Mouse (Mus musculus) yolk sac, embryonic 10.5 days (tissue): Measurements from ENCODE around the gene Lingo3.

ENCODE experiments used
- DNase-seq: peaks from one replicate; pipeline ENCODE4 v3.0.0-alpha.2; 2017; ENCODE audit warnings: low spot score

Lingo3 gene

GRCm38 (mm10) chr10:80798150-80799006 is 45.5 kb downstream of the Lingo3 start, which contains the start of the genes Sf3a2 and Plekhj1:
Gene Sf3a2, plus strand, starts transcription at chr10:80798198.
Gene Plekhj1, minus strand, starts transcription at chr10:80798626.
- peak; percentile 95 for DNase-seq

GRCm38 (mm10) chr10:80797186-80798149 is 46.4 kb downstream of the Lingo3 start:
- DNase-seq: no peak

GRCm38 (mm10) chr10:80796307-80796848 is 47.5 kb downstream of the Lingo3 start:
- no peak for DNase-seq

GRCm38 (mm10) chr10:80794750-80795149 is 49.1 kb downstream of the Lingo3 start:
- no peak for DNase-seq

DNA sequence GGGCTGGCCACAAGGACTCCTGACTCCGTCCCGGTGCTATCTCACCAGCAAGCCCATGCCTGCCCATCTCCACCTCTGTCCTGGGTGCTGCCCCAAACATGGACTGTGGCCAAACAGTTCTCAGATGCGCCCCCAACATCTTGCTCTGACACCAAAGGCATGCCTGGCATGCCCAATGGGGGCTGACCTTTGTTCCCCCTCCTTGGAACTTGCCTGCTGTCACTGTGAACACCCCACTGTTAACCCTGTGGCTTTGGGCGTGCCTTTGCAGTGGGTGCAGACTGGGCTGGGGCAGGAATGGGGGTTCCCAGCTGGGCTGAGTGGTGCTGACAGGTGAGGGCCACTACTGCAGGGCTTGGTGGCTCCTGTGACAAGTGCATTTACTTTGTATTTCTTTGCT is 50.0 kb downstream of the Lingo3 start:
- no peak for DNase-seq

- DNase-seq: no peak
Measured at GRCm38 (mm10) chr10:80793033-80793784, 50.6 kb downstream of the Lingo3 start.

DNA sequence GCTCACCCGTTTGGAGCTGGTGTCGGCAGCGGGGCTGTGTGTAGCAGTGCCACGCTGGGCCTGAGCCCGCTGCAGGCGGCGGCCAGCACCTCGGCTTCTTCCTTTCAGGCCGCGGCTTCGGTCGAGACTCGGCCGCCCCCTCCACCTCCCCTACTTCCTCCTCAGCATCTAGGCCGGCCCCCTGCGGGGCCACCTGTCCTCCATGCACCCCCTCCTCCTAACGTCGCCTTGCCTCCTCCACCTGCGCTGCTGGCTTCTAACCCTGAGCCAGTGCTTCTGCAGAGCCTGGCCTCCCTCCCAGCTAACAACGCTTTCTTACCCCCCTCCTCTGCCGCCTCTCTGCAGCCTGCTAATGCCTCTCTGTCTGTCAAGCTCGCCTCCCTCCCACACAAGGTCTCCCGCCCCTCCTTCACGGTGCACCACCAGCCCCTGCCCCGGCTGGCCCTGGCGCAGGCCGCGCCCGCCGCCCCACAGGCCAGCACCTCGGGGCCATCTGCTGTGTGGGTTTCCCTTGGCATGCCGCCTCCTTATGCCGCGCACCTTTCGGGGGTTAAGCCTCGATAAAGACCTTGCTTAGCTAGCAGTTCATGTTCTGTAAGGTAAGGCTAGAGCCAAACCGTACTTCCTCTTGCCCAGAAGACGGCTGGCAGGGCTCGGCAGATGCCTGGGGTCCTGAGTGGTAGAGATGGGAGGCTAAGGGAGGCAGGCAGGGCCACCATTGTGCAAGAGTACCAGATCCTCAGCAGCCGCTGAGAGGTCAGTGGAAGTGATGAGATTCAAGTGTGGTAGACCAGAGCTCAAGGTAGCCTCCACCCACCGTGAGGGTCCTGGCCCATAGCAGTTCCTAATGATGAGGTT is 51.4 kb downstream of the Lingo3 start:
- no peak for DNase-seq

DNA sequence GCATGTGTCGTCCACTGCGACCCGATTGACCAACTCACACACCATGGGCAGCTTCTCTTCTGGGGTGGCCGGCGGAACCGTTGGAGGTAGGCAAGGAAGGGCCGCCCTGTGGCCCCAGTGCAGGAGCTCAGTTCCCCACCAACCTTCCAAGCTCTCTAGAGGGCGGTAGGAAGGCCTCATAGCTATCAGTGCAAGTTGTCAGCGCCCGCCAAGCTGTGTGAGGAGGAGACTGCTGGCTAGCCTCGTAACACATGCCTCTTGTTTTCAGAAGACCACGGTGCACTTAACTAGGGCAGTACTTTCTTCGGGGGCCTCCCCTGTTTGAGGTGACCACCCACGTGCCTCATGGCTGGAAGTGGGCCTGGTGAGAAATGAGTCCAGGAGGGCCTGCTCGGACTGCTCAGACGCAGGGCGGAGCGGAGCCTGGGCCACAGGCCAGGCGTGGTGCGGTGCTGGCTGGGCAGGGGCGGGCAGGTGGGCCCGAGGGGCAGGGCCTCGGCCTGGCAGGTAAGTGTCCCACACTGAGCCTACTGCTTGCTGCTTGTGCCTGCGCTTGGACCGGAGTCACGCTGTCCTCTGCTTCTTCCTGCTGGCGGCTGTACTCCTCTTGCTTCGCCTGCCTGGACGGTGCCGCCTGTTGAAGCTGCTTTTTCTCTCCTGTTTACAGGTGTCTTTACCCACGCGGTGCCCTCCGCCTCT is 52.2 kb downstream of the Lingo3 start:
- no peak for DNase-seq

DNA sequence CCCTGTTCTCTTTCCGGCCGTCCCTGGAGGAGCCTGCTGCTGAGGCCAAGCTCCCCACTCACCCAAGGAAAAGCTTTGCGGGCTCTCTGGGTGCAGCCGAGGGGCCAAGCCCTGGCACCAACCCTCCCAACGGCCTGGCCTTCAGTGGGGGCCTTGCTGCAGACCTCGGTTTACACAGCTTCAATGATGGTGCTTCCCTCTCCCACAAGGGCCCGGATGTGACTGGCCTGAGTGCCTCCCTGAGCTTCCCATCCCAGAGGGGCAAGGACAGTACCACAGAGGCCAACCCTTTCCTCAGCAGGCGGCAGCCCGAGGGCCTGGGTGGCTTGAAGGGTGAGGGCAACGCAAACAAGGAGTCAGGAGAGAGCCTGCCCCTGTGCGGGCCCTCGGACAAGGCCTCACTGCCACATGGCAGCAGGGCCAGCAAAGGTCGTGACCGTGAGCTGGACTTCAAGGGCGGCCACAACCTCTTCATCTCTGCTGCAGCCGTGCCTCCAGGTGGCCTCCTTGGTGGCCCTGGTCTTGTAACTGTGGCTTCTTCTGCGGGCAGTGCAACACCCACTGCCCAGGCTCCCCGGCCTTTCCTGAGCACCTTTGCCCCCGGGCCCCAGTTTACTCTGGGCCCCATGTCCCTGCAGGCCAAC is 53.0 kb downstream of the Lingo3 start:
- DNase-seq: no peak

DNA sequence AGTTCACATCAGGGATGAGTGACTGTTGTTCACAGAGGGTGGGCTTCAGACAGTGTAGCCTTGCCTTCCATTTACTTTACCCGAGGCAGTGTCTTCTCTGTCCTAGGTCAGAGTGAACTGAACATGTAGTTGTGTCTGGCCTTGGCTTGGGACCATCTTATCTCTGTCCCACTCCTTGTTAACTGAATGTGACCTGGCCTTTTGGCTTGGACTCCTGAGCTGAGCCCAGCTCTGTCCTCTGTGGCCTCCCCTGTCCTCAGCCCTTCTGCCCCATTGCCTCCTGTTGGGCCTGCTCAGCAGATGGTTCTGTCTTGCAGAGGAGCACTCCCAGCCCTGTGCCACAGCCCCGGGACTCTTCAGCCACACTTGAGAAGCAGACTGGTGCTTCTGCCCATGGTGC is 56.3 kb downstream of the Lingo3 start:
- no peak for DNase-seq

DNA sequence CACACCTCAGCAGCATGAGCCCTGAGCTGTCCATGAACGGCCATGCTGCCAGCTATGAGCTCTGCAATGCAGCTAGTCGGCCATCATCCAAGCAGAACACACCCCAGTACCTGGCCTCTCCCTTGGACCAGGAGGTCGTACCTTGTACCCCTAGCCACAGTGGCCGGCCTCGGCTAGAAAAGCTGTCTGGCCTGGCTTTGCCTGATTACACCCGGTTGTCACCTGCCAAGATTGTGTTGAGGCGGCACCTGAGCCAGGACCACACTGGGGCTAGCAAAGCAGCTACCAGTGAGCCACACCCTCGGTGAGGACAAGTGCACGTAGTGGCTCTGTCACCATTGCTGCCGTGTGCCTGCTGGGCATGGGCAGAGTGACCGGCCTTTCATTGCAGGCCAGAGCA is 57.9 kb downstream of the Lingo3 start:
- no peak for DNase-seq

DNA sequence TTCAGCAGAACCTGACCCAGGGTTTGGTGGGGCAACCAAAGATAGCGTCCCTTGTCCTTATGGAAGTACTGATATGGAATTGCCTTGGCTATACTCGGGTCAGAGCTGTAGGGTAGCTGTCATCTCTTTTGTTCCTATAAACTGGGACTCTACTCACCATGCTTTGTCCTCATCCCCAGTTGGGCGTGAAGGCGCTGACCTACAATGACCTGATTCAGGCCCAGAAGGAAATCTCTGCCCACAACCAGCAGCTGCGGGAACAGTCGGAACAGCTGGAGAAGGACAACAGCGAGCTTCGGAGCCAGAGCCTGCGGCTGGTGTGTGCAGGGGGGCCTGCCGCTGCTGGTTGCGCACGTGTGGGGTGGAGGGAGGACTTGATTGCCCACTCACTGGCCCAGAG is 59.0 kb downstream of the Lingo3 start:
- no peak for DNase-seq

- DNase-seq: no peak
Measured at GRCm38 (mm10) chr10:80784302-80784701, 59.5 kb downstream of the Lingo3 start.
